Mouse (Mus musculus): Measurements from ENCODE around the gene Gm572.

DNA sequence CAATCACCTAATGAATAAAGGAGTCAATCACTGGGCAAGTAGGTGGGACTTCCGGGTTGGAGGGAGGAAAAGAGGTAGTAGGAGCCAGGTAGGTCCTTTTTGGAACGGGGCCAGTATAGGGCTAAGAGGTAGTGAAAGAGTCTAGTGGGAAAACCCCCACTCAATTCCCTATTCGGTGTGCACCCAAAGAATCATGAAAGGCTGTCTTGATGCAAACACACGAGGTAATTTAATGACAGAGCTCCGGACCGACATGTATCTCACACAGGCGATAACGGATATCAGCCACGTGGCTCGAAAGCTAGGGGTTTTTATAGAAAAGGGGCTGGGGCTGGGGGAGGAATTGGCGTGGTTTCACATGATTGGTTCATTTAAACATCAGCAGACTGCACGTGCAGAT is 44.3 kb upstream of the Gm572 start:
- TF ChIP-seq GATA1 (IDR thresholded peaks at IDR 0.05; ENCODE audit: borderline replicate concordance, low read length) (no peak), FLI1 (IDR thresholded peaks at IDR 0.05; ENCODE audit: low read length) (no peak)

Data from megakaryocyte, embryonic 14.5 days (primary cell).